Mouse (Mus musculus): Measurements from ENCODE around the gene Cerkl.

DNA sequence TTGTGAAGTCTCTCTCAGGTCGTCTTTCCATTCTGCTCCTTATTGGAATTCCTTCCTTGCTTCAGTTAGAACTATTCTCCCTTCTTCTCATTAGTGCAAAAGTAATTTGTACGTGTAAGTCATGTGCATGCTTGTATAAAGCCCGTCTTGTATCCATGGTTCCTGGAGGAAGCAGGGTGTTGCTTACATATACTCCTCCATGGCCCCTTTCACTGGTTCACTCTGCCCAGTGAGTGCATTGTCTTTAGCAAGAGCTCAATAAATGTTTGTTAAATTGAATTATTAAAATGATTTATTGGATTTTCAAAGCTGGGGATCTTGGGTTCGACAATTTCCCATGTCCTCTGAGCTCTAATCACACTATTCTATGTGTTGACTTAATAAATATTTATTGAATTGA is 172.4 kb downstream of the Cerkl start:
- TF ChIP-seq CTCF (IDR thresholded peaks at IDR 0.05; ENCODE audit: low read depth, low read length) (no peak), TAL1 (conservative IDR thresholded peaks at IDR 0.05; ENCODE audit: low read depth, low read length) (no peak)

Measured in G1E (cell line).